Mouse (Mus musculus): Measurements from ENCODE around the gene Rgr.

GRCm38 (mm10) chr14:37003431-37004095 is 45.2 kb downstream of the Rgr start:
- TF ChIP-seq CTCF (IDR thresholded peaks at IDR 0.05; ENCODE audit: low read depth), result no peak
- TF ChIP-seq EP300 (IDR thresholded peaks at IDR 0.05; ENCODE audit: low read depth), result no peak
